Mouse (Mus musculus): ENCODE data around the gene Lactbl1. TPM values are rescaled to one million over a fixed set of nuclear protein-coding genes. Genes with fewer than 3 reads are reported as not detected.
A peak's percentile ranks its signal among the peaks of the same experiment; 100 is the strongest.

Lactbl1 gene
- 0.05 and 0.06 TPM in 2 replicates for polyA plus RNA-seq (2015; fragmentation: Nextera tagmentation; extraction: Ambion mirVana)

- WGBS = 40% methylated on average over 6 of the region's 6 CpGs
- Histone ChIP-seq H3K4me1 (ENCODE audit: control insufficient read depth, insufficient read depth, low read depth, low read length) (no peaks in the 10 kb centered on the region), H3K4me3 (ENCODE audit: low read length) (no peak within 1 kb of the TSS), H3K36me3 (ENCODE audit: control insufficient read depth, insufficient read depth, low read length) (no peaks in the 10 kb centered on the region), H3K9me3 (ENCODE audit: control insufficient read depth, low read length) (no peaks in the 10 kb centered on the region), H3K27me3 (replicated peaks; ENCODE audit: control insufficient read depth, insufficient read depth, low read length) (no peaks in the 10 kb centered on the region), H3K9ac (ENCODE audit: low read depth, low read length) (no peak within 1 kb of the TSS), H3K27ac (ENCODE audit: low read depth, low read length) (no peak within 1 kb of the TSS), H3K4me2 (ENCODE audit: low read length) (no peak within 1 kb of the TSS)
- ATAC-seq = no peak
These were observed at the start of gene Lactbl1 for GRCm38 (mm10) chr4:136622388-136622787. Lactbl1 (plus strand) TSS chr4:136622621.

GRCm38 (mm10) chr4:136581885-136582284 lies 40.5 kb upstream of the Lactbl1 start:
- H3K27ac ChIP-seq (ENCODE audit: low read depth, low read length) = no peak overlapping the region
- H3K36me3 ChIP-seq (ENCODE audit: control insufficient read depth, insufficient read depth, low read length) = no peaks in the 10 kb centered on the region
- no peak overlapping the region for H3K4me3 ChIP-seq (ENCODE audit: low read length)
- 87% methylated on average over 3 of the region's 3 CpGs for WGBS
- no peaks in the 10 kb centered on the region for H3K9me3 ChIP-seq (ENCODE audit: control insufficient read depth, low read length)
- no peak overlapping the region for H3K4me2 ChIP-seq (ENCODE audit: low read length)
- peaks cover 8% of the 10 kb centered on the region for H3K4me1 ChIP-seq (ENCODE audit: control insufficient read depth, insufficient read depth, low read depth, low read length)
- H3K9ac ChIP-seq (ENCODE audit: low read depth, low read length) = no peak overlapping the region
- no peak for ATAC-seq
- no peaks in the 10 kb centered on the region for H3K27me3 ChIP-seq (replicated peaks; ENCODE audit: control insufficient read depth, insufficient read depth, low read length)

GRCm38 (mm10) chr4:136587221-136587827 lies 35.1 kb upstream of the Lactbl1 start:
- no peaks in the 10 kb centered on the region for H3K27me3 ChIP-seq (replicated peaks; ENCODE audit: control insufficient read depth, insufficient read depth, low read length)
- H3K9me3 ChIP-seq (ENCODE audit: control insufficient read depth, low read length) = no peaks in the 10 kb centered on the region
- H3K36me3 ChIP-seq (ENCODE audit: control insufficient read depth, insufficient read depth, low read length) = no peaks in the 10 kb centered on the region; the same call in 1 of the 2 replicates
- ATAC-seq = 0 out of 2 replicates have a peak, but pooled peaks have one; percentile 42
- no peak overlapping the region for H3K9ac ChIP-seq (ENCODE audit: low read depth, low read length)
- no peak overlapping the region for H3K27ac ChIP-seq (ENCODE audit: low read depth, low read length)
- H3K4me3 ChIP-seq (ENCODE audit: low read length) = no peak overlapping the region
- no peak overlapping the region for H3K4me2 ChIP-seq (ENCODE audit: low read length)
- WGBS = 83% methylated on average over 4 of the region's 4 CpGs
- H3K4me1 ChIP-seq (ENCODE audit: control insufficient read depth, insufficient read depth, low read depth, low read length) = peaks cover 15% of the 10 kb centered on the region

- WGBS = 95% methylated on average over 4 of the region's 4 CpGs
- no peak overlapping the region for H3K27ac ChIP-seq (ENCODE audit: low read depth, low read length)
- no peak overlapping the region for H3K9ac ChIP-seq (ENCODE audit: low read depth, low read length)
- H3K4me2 ChIP-seq (ENCODE audit: low read length) = no peak overlapping the region
- H3K4me1 ChIP-seq (ENCODE audit: control insufficient read depth, insufficient read depth, low read depth, low read length) = peaks cover 12% of the 10 kb centered on the region
- H3K4me3 ChIP-seq (ENCODE audit: low read length) = no peak overlapping the region
- no peaks in the 10 kb centered on the region for H3K27me3 ChIP-seq (replicated peaks; ENCODE audit: control insufficient read depth, insufficient read depth, low read length)
- H3K36me3 ChIP-seq (ENCODE audit: control insufficient read depth, insufficient read depth, low read length) = no peaks in the 10 kb centered on the region; the same call in 1 of the 2 replicates
- no peak for ATAC-seq
- H3K9me3 ChIP-seq (ENCODE audit: control insufficient read depth, low read length) = no peaks in the 10 kb centered on the region
These were observed 34.4 kb upstream of the Lactbl1 start for GRCm38 (mm10) chr4:136588003-136588402.

- Histone ChIP-seq H3K9ac (ENCODE audit: low read depth, low read length) (no peak overlapping the region), H3K27ac (ENCODE audit: low read depth, low read length) (no peak overlapping the region), H3K9me3 (ENCODE audit: control insufficient read depth, low read length) (no peaks in the 10 kb centered on the region), H3K27me3 (replicated peaks; ENCODE audit: control insufficient read depth, insufficient read depth, low read length) (no peaks in the 10 kb centered on the region), H3K4me2 (ENCODE audit: low read length) (no peak overlapping the region), H3K36me3 (ENCODE audit: control insufficient read depth, insufficient read depth, low read length) (no peaks in the 10 kb centered on the region; the same call in 1 of the 2 replicates), H3K4me1 (ENCODE audit: control insufficient read depth, insufficient read depth, low read depth, low read length) (peaks cover 8% of the 10 kb centered on the region), H3K4me3 (ENCODE audit: low read length) (no peak overlapping the region)
- 65% methylated on average over 4 of the region's 4 CpGs for WGBS
- no peak for ATAC-seq
These were observed 30.3 kb upstream of the Lactbl1 start for GRCm38 (mm10) chr4:136592111-136592510.

GRCm38 (mm10) chr4:136594006-136594405 lies 28.4 kb upstream of the Lactbl1 start:
- no peaks in the 10 kb centered on the region for H3K9me3 ChIP-seq (ENCODE audit: control insufficient read depth, low read length)
- no peak overlapping the region for H3K9ac ChIP-seq (ENCODE audit: low read depth, low read length)
- H3K27ac ChIP-seq (ENCODE audit: low read depth, low read length) = no peak overlapping the region
- H3K4me3 ChIP-seq (ENCODE audit: low read length) = no peak overlapping the region
- H3K36me3 ChIP-seq (ENCODE audit: control insufficient read depth, insufficient read depth, low read length) = no peaks in the 10 kb centered on the region; the same call in 1 of the 2 replicates
- no peaks in the 10 kb centered on the region for H3K27me3 ChIP-seq (replicated peaks; ENCODE audit: control insufficient read depth, insufficient read depth, low read length)
- peaks cover 5% of the 10 kb centered on the region for H3K4me1 ChIP-seq (ENCODE audit: control insufficient read depth, insufficient read depth, low read depth, low read length)
- no peak for ATAC-seq
- H3K4me2 ChIP-seq (ENCODE audit: low read length) = no peak overlapping the region
- WGBS = 87% methylated on average over 2 of the region's 2 CpGs

- Histone ChIP-seq H3K27me3 (replicated peaks; ENCODE audit: control insufficient read depth, insufficient read depth, low read length) (no peaks in the 10 kb centered on the region), H3K9ac (ENCODE audit: low read depth, low read length) (no peak overlapping the region), H3K27ac (ENCODE audit: low read depth, low read length) (no peak overlapping the region), H3K9me3 (ENCODE audit: control insufficient read depth, low read length) (no peaks in the 10 kb centered on the region), H3K36me3 (ENCODE audit: control insufficient read depth, insufficient read depth, low read length) (no peaks in the 10 kb centered on the region; the same call in 1 of the 2 replicates), H3K4me2 (ENCODE audit: low read length) (no peak overlapping the region), H3K4me3 (ENCODE audit: low read length) (no peak overlapping the region), H3K4me1 (ENCODE audit: control insufficient read depth, insufficient read depth, low read depth, low read length) (peaks cover 9% of the 10 kb centered on the region)
- no peak for ATAC-seq
- WGBS = 88% methylated on average over 6 of the region's 6 CpGs
These were observed 27.2 kb upstream of the Lactbl1 start for GRCm38 (mm10) chr4:136595221-136595620.

GRCm38 (mm10) chr4:136598268-136598876 lies 24.0 kb upstream of the Lactbl1 start:
- Histone ChIP-seq H3K4me2 (ENCODE audit: low read length) (no peak overlapping the region), H3K9me3 (ENCODE audit: control insufficient read depth, low read length) (no peaks in the 10 kb centered on the region), H3K4me3 (ENCODE audit: low read length) (no peak overlapping the region), H3K27me3 (replicated peaks; ENCODE audit: control insufficient read depth, insufficient read depth, low read length) (no peaks in the 10 kb centered on the region), H3K36me3 (ENCODE audit: control insufficient read depth, insufficient read depth, low read length) (no peaks in the 10 kb centered on the region), H3K4me1 (ENCODE audit: control insufficient read depth, insufficient read depth, low read depth, low read length) (peaks cover 18% of the 10 kb centered on the region), H3K27ac (ENCODE audit: low read depth, low read length) (no peak overlapping the region), H3K9ac (ENCODE audit: low read depth, low read length) (no peak overlapping the region)
- 88% methylated on average over 7 of the region's 7 CpGs for WGBS
- ATAC-seq = no peak

- WGBS = 91% methylated on average over 3 of the region's 3 CpGs
- Histone ChIP-seq H3K36me3 (ENCODE audit: control insufficient read depth, insufficient read depth, low read length) (no peaks in the 10 kb centered on the region), H3K27me3 (replicated peaks; ENCODE audit: control insufficient read depth, insufficient read depth, low read length) (no peaks in the 10 kb centered on the region), H3K4me3 (ENCODE audit: low read length) (no peak overlapping the region), H3K9me3 (ENCODE audit: control insufficient read depth, low read length) (no peaks in the 10 kb centered on the region), H3K27ac (ENCODE audit: low read depth, low read length) (no peak overlapping the region), H3K9ac (ENCODE audit: low read depth, low read length) (no peak overlapping the region), H3K4me1 (ENCODE audit: control insufficient read depth, insufficient read depth, low read depth, low read length) (peaks cover 15% of the 10 kb centered on the region), H3K4me2 (ENCODE audit: low read length) (no peak overlapping the region; the same call in 1 of the 2 replicates)
- ATAC-seq = no peak
These were observed 22.6 kb upstream of the Lactbl1 start for GRCm38 (mm10) chr4:136599869-136600268.

Measured in hindbrain, embryonic 16.5 days (tissue).